Mouse (Mus musculus): ENCODE measurements around the gene Sucla2. TPM values are rescaled to one million over a fixed set of nuclear protein-coding genes. Genes with fewer than 3 reads are reported as not detected.
"Not testable (repeated sequence)": the region's sequence is repeated elsewhere in the genome, so short reads cannot be mapped to it uniquely, and the experiment has no call there.

Gene Sucla2
- polyA plus RNA-seq, 1 experiment: 1,877 TPM

DNA sequence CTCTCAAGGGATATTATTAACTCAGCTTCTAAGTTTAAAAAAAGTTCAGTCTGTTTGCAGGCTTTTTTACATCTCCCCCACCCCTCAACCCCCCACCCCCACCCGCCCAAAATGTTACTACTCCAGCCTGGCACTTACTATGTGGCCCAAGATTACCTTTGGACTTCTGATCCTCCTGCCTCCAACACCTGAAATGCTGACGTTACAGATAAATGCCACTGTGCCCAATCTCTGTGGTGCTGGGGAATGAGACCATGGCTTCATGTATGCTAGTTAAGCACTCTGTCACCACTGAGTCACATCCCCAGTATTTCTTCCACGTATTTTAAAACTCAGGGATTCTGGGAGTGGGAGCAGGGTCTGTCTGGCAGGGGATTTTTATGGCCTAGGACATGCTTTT is 25.2 kb downstream of the Sucla2 start:
- Histone ChIP-seq H3K4me1 (ENCODE audit: control insufficient read depth, insufficient read depth, insufficient read length, low read length) (peaks cover 14% of the 10 kb centered on the region), H3K27ac (replicated peaks; ENCODE audit: low read depth, low read length) (peak overlapping the region; percentile 52; the same call in 1 of the 2 replicates), H3K4me3 (ENCODE audit: insufficient read depth, low read depth, low read length) (no peak overlapping the region)

DNA sequence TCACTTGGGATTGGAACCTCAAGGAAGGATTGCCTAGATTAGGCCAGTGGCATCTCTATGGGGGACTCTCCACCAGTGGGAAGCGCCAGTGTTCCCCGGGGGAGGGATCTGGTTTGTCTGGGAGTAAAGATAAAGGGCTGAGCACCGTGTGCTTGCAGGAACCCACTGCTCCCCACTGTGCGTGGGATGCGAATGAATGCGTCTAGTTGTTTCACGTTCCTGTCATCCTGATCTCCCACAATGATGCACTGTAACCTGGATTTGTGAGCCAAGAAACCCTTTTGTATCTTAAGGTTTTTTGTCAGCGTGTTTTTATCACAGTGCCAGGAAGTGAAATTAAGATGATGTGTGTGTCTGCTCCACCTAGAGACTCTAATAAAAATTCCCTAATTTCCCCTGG is 25.6 kb downstream of the Sucla2 start:
- peak overlapping the region; percentile 52 for H3K27ac ChIP-seq (replicated peaks; ENCODE audit: low read depth, low read length)
- H3K4me1 ChIP-seq (ENCODE audit: control insufficient read depth, insufficient read depth, insufficient read length, low read length): peaks cover 16% of the 10 kb centered on the region
- no peak overlapping the region for H3K4me3 ChIP-seq (ENCODE audit: insufficient read depth, low read depth, low read length)

DNA sequence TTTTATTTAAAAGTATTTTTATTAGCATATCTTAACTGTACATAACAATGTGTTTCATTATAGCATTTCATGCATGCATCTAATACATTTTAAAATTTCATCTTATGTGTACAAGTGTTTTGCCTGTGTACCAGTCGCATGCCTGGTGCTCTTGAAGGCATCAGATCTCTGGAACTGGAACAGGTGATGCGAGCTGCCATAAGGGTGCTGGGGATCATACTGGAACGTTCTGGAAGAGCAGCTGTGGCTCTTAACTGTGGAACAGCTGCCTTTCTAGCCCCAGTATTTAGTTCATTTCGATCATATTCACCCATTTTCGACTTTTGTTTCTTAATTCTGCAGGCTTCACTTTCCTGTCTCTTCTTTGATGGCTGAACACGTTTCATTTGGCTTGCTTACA is 26.0 kb downstream of the Sucla2 start:
- no peak overlapping the region for H3K4me3 ChIP-seq (ENCODE audit: insufficient read depth, low read depth, low read length)
- H3K27ac ChIP-seq (replicated peaks; ENCODE audit: low read depth, low read length): no peak overlapping the region
- H3K4me1 ChIP-seq (ENCODE audit: control insufficient read depth, insufficient read depth, insufficient read length, low read length): peaks cover 19% of the 10 kb centered on the region

DNA sequence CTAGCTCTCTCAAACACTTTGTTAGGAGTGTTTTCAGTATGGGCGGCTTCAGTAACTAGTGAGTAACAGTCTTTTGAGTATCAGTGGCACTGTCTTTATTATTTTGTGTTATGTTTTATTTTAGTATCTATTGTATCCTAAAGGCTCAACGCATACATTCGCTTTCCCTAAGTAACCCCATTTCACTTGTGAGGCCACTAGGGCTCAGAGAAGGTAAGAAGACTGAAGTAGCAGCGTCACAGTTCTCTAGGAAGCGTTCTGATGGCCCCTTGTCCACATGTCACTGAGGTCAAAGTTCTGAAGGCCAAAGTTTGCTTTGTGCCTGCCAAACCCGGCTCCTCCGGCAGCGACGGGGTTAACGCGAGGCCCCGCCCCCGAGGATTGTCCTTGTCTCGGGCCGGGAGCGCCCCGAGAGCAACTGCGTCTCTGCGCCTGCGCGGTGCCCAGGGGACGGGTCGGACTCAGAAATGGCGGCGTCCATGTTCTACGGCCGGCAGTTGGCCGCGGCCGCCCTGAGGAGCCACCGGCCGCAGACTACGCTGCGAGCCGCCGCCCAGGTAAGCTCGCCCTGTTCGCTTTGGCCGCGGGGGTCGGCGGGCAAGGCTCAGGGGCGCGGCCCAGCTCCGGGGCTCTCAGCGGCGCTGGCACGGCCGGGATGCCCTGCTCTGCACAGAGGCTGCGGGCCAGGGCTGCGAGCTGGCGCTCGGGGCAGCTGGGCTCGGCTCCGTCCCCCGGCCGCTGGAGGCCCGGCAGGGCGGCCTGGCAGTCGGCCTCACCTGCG is 27.4 kb downstream of the Sucla2 start:
- peak overlapping the region; percentile 89 for H3K4me3 ChIP-seq (ENCODE audit: insufficient read depth, low read depth, low read length)
- H3K4me1 ChIP-seq (ENCODE audit: control insufficient read depth, insufficient read depth, insufficient read length, low read length): peaks cover 14% of the 10 kb centered on the region
- peak overlapping the region; percentile 94 for H3K27ac ChIP-seq (replicated peaks; ENCODE audit: low read depth, low read length)

DNA sequence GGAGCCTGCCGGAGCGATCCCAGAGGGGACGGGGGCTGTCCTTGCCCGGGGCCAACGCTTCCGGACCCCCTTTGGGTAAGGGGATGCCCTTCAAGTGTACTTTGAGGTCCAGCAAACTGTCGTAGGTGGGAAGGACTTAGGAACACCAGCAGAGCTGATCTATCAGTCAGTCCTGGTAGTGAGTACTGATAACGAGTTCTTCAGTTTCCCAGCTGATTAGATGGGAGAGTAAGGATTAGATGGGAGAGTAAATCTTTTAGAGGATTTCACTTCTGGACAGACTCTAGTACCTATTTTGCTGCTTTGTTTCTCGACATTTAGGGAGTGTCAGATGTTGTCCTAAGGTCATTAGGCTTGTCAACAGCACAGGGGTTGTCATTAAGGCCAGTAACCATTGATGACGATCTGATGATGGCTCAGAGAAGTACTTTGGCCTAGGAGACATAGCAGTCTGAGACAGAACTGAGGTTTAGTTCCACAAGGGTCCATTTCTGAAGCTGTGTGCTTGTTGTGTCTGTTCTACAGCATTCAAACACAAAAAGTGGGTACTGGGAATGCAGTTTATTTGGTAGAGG is 28.1 kb downstream of the Sucla2 start:
- Histone ChIP-seq H3K4me1 (ENCODE audit: control insufficient read depth, insufficient read depth, insufficient read length, low read length) (peaks cover 15% of the 10 kb centered on the region), H3K27ac (replicated peaks; ENCODE audit: low read depth, low read length) (peak overlapping the region; percentile 94), H3K4me3 (ENCODE audit: insufficient read depth, low read depth, low read length) (peak overlapping the region; percentile 89)

DNA sequence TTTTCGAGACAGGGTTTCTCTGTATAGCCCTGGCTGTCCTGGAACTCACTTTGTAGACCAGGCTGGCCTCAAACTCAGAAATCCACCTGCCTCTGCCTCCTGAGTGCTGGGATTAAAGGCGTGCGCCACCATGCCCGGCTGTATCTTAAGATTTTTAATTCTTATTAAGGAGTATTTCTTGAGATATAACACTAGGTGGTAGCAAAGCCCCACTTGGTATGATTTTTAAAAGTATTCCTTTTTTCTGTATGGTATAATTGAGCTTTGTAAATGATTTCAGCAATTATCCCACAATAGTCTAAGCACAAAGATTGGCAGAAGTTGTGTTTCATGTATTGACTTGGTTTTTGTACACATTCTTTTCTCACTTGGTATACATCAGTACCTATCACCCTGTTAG is 44.7 kb downstream of the Sucla2 start:
- not testable (repeated sequence) for H3K4me3 ChIP-seq (ENCODE audit: insufficient read depth, low read depth, low read length); H3K27ac ChIP-seq (replicated peaks; ENCODE audit: low read depth, low read length); H3K4me1 ChIP-seq (ENCODE audit: control insufficient read depth, insufficient read depth, insufficient read length, low read length)

DNA sequence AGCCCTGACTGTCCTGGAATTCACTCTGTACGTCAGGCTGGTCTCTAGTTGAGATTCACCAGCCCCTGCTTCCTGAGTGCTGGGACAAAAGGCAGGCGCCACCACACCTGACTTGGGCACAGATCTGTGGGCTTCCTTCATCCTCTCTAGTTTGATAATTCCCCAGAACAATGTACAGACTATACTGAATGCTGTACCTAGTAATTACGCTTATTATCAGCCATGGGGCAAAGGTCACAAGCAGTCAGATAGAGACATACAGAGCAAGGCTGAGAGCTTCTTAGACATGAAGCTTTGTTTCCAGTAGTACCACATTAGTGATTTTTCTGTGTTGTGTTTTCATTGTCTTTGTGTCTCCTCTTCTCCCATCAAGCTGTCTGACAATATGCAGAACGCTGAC is 46.0 kb downstream of the Sucla2 start:
- no peak overlapping the region; the same call in 1 of the 2 replicates for H3K27ac ChIP-seq (replicated peaks; ENCODE audit: low read depth, low read length)
- H3K4me3 ChIP-seq (ENCODE audit: insufficient read depth, low read depth, low read length): no peak overlapping the region
- peaks cover 1% of the 10 kb centered on the region; the same call in 1 of the 2 replicates for H3K4me1 ChIP-seq (ENCODE audit: control insufficient read depth, insufficient read depth, insufficient read length, low read length)

DNA sequence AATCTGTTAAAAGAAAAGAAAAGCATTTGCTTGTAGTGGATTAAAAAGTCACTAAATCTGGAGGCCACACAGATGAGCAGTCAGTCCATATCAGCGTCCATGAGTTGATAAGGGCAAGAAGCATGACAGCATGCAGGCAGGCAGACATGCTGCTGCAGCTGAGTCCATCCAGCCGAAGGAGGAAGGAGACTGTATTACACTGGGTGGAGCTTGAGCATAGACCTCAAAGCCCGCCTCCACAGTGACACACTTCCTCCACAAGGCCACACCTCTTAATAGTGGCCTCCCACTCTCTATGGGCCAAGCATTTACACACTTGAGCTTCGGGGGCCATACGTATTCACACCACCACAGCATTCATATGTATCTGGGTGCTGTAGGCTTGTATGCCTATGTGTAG is 48.9 kb downstream of the Sucla2 start:
- Histone ChIP-seq H3K4me1 (ENCODE audit: control insufficient read depth, insufficient read depth, insufficient read length, low read length) (peaks cover 4% of the 10 kb centered on the region; the same call in 1 of the 2 replicates), H3K4me3 (ENCODE audit: insufficient read depth, low read depth, low read length) (no peak overlapping the region), H3K27ac (replicated peaks; ENCODE audit: low read depth, low read length) (no peak overlapping the region)

DNA sequence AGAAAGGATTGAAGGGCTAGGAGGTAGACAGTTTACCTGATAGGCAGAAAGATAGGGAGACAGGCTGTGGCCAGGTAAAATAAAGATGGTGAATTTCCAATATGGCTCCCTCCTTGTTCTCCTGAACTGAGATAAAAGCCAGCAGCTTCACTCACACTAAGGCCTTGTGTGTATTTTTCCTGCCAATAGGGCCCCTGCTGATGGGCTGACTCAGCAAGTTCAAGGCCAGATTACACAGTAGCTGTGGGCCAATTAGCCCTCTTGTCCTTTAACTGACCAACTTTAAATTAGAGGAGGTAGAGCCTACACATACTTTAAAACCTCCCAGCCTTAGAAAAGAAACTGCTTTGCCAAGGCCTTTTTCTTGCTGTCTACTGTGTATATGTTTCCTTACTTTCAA is 51.2 kb downstream of the Sucla2 start:
- Histone ChIP-seq H3K4me1 (ENCODE audit: control insufficient read depth, insufficient read depth, insufficient read length, low read length) (peaks cover 4% of the 10 kb centered on the region; the same call in 1 of the 2 replicates), H3K27ac (replicated peaks; ENCODE audit: low read depth, low read length) (no peak overlapping the region; the same call in 1 of the 2 replicates), H3K4me3 (ENCODE audit: insufficient read depth, low read depth, low read length) (no peak overlapping the region)

DNA sequence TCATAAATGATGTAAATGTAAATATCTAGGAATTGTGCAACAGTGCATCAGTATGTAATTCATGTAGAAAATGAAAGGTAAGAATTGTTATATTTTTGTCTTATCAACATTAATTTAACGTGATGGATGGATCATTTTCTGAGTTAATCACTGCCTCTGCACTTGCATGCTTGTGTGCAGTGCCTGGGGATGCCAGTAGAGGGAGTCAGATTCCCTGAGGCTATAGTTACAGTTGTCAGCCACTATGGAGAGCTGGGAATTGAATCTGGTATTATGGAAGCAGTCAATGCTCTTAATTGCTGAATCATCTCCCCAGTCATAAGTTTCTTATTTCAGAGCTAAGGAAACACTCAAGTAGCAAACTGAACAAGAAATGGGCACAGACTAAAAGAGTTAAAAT is 63.0 kb downstream of the Sucla2 start:
- H3K4me3 ChIP-seq (ENCODE audit: insufficient read depth, low read depth, low read length): no peak overlapping the region
- no peak overlapping the region for H3K27ac ChIP-seq (replicated peaks; ENCODE audit: low read depth, low read length)
- H3K4me1 ChIP-seq (ENCODE audit: control insufficient read depth, insufficient read depth, insufficient read length, low read length): no peaks in the 10 kb centered on the region

DNA sequence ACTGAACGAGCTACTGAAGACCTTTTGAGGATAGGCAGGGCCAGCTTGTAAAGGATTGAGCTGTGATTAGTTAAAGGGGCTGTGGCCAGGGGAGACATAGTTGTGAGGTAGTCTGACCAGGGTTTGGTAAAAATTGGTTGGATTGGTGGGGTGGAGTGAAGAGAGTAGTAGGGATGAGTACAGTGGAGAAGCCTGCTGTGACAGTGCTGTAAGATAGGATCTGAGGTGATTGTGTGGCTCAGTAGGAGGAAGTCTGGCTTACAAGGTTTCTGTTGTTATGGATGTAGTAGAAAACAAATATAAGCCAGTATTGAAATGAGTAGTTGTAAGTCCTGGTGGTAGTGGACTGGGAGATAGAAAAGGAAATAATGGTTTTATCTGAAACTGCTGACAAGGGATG is 67.0 kb downstream of the Sucla2 start:
- H3K27ac ChIP-seq (replicated peaks; ENCODE audit: low read depth, low read length): no peak overlapping the region
- H3K4me3 ChIP-seq (ENCODE audit: insufficient read depth, low read depth, low read length): no peak overlapping the region
- H3K4me1 ChIP-seq (ENCODE audit: control insufficient read depth, insufficient read depth, insufficient read length, low read length): no peaks in the 10 kb centered on the region

DNA sequence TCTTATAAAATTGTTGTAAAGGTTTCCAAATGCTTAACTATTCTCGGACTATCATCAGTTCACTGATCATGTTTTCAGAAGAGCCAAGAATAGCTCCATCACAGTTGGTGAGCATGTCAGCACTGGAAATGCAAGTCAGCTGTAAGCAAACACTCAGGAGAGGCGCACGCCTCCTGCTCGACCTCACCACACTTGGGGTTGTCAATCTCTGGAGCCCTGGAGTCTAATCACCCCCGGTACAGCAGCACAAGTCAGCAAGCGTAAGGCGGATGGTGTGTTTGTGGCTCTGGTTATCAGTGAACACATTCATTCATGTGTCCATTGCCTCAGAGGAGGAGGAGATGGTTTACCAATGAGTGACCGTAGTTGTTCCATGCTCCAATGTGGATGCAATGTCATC is 74.6 kb downstream of the Sucla2 start:
- no peak overlapping the region for H3K27ac ChIP-seq (replicated peaks; ENCODE audit: low read depth, low read length)
- H3K4me3 ChIP-seq (ENCODE audit: insufficient read depth, low read depth, low read length): no peak overlapping the region
- H3K4me1 ChIP-seq (ENCODE audit: control insufficient read depth, insufficient read depth, insufficient read length, low read length): no peaks in the 10 kb centered on the region

DNA sequence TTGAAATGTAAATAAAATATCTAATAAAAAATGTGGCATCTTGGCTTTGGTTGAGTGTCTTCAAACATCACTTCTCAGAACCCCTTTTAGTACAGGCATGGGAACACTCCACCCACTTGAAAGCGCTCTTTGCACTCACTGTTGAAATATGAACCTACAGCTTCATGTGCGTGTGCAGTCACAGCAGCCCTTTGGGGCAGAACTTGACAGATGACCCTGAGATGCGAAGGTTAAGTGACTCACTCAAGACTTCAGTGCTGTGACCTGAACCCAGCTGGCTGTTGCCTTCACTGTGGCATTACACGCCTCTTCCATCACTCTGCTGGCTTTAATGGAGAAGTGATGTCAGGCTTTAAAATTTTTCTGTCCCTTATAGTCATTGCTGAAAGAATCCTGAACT is 82.6 kb downstream of the Sucla2 start:
- Histone ChIP-seq H3K4me3 (ENCODE audit: insufficient read depth, low read depth, low read length) (no peak overlapping the region), H3K27ac (replicated peaks; ENCODE audit: low read depth, low read length) (no peak overlapping the region), H3K4me1 (ENCODE audit: control insufficient read depth, insufficient read depth, insufficient read length, low read length) (peaks cover 2% of the 10 kb centered on the region; the same call in 1 of the 2 replicates)

DNA sequence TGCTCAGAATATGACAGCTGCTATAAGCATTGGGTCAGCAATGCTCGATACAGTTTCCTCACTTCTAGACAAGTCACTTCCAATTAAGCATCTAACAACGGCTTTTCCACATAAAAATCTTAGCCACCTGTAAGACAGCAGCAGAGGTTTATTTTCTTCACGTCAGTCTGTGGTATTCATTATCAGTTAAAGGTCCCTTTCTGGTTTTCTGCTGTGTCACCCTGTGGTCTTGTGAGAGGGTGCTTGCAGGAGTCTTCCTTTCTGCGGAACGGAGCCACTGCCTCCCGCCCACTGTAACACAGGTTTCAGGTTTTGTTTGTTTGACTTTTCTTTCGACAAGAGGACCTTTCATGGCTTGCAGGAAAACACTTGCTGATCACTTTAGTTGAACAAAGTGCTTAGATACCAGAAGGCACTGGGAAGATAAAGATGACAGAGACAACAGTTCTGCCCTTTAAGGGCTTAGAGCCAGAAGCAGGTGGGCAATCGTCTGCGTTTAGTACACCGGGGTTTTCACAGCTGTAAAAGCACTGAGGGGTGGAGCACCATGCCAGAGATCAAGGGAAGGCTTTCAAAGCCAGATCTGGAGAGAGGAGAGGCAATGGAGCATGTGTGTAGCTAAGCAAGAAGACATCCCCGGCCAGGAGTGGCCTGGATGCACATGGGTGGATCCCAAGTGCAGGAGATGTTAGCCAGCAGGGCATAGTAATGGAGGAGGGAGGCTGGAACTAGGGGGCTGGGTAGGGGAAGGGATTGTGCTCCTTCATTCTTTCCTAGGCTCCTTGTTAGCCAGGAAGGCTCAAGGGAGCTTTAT is 83.8 kb downstream of the Sucla2 start:
- Histone ChIP-seq H3K27ac (replicated peaks; ENCODE audit: low read depth, low read length) (no peak overlapping the region), H3K4me1 (ENCODE audit: control insufficient read depth, insufficient read depth, insufficient read length, low read length) (peaks cover 2% of the 10 kb centered on the region; the same call in 1 of the 2 replicates), H3K4me3 (ENCODE audit: insufficient read depth, low read depth, low read length) (no peak overlapping the region)

DNA sequence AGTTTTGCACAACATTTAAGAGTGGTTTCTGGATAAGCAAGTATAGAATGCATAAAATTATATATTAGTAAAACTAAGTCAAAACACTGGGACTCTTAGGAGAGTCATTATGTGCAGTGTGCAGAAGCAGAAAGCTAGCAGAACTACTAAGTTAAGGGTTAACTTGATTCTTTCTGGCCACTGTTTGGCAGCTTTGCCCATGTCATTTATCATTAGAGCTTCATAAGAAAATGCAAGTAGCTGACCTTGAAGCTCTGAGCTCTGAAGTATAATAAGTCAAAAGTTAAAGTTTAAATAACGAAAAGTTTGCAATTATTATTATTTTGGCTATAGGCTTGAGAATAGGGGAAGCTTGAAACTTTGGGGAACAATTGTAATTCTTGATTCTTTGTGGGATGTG is 89.8 kb downstream of the Sucla2 start:
- not testable (repeated sequence) for H3K4me3 ChIP-seq (ENCODE audit: insufficient read depth, low read depth, low read length); H3K27ac ChIP-seq (replicated peaks; ENCODE audit: low read depth, low read length); H3K4me1 ChIP-seq (ENCODE audit: control insufficient read depth, insufficient read depth, insufficient read length, low read length)

Measured in brown adipose tissue, adult 24 weeks (tissue).